Mouse (Mus musculus) lung, embryonic 16.5 days (tissue): ENCODE results near the gene Jazf1. TPM values are rescaled to one million over a fixed set of nuclear protein-coding genes. Genes with fewer than 3 reads are reported as not detected.

Experiments used
- ATAC-seq: fragments of 200-750 bp; cut with Nextera tagmentation; 2 replicates; pipeline ENCODE4 v1.8.0; 2017; ENCODE audit warnings: low read depth, mild to moderate bottlenecking, moderate library complexity
- H3K27ac ChIP-seq: fragments of 300-500 bp; sonication (generic); 2 replicates; pipeline ENCODE4 v1.5.1; 2014; ENCODE audit warnings: mild to moderate bottlenecking, control low read depth, low read length
- H3K27me3 ChIP-seq: fragments of 300-500 bp; sonication (generic); 2 replicates; pipeline ENCODE4 v1.6.1; 2014; ENCODE audit warnings: low read depth, low read length, mixed read lengths; ENCODE audit not compliant: control insufficient read depth, insufficient read depth
- H3K36me3 ChIP-seq: fragments of 300-500 bp; sonication (generic); 2 replicates; pipeline ENCODE4 v1.6.1; 2014; ENCODE audit warnings: low read length; ENCODE audit not compliant: control insufficient read depth, insufficient read depth
- H3K4me1 ChIP-seq: fragments of 300-500 bp; sonication (generic); replicated peaks from 2 replicates; pipeline ENCODE4 v1.6.1; 2014; ENCODE audit warnings: low read length, mixed read lengths; ENCODE audit not compliant: control insufficient read depth, insufficient read depth
- H3K4me2 ChIP-seq: fragments of 300-500 bp; sonication (generic); 2 replicates; pipeline ENCODE4 v1.6.1; 2014; ENCODE audit warnings: low read depth, low read length, control low read depth
- H3K4me3 ChIP-seq: fragments of 300-500 bp; sonication (generic); 2 replicates; pipeline ENCODE4 v1.5.1; 2014; ENCODE audit warnings: mild to moderate bottlenecking, low read length, control low read depth
- H3K9ac ChIP-seq: fragments of 300-500 bp; sonication (generic); 2 replicates; pipeline ENCODE4 v1.6.1; 2014; ENCODE audit warnings: low read length, control low read depth
- H3K9me3 ChIP-seq: fragments of 300-500 bp; sonication (generic); 2 replicates; pipeline ENCODE4 v1.6.1; 2016; ENCODE audit warnings: low read length; ENCODE audit not compliant: control insufficient read depth
- WGBS: fragments of 180-500 bp; shearing (Covaris S2); extraction: QIAGEN DNeasy Blood & Tissue Kit; methylation state at CpG from one replicate; pipeline ENCODE4 v1.1.7; 2014; 5-methylcytosine and 5-hydroxymethylcytosine counted together
- polyA plus RNA-seq: library from polyadenylated mRNA; unstranded; fragments of >200 nt; fragmentation: Nextera tagmentation; extraction: Ambion mirVana; gene quantifications from 2 replicates; pipeline ENCODE4 v1.2.1, GENCODE M21; 2015

Jazf1 gene
- polyA plus RNA-seq, 1 experiment from 2014 or later = 5.3 TPM

- Histone ChIP-seq H3K27ac (no peak overlapping the region), H3K36me3 (no peaks in the 10 kb centered on the region), H3K4me1 (no peaks in the 10 kb centered on the region), H3K9ac (no peak overlapping the region), H3K4me3 (no peak overlapping the region), H3K4me2 (no peak overlapping the region), H3K9me3 (no peaks in the 10 kb centered on the region), H3K27me3 (no peaks in the 10 kb centered on the region)
- 89% methylated on average over 3 of the region's 3 CpGs for WGBS
- no peak for ATAC-seq
These were observed 243.4 kb downstream of the Jazf1 start for GRCm38 (mm10) chr6:52824977-52825482.

- H3K36me3 ChIP-seq = no peaks in the 10 kb centered on the region
- H3K9me3 ChIP-seq = no peaks in the 10 kb centered on the region
- H3K4me3 ChIP-seq = no peak overlapping the region
- WGBS = 79% methylated on average over 7 of the region's 7 CpGs
- H3K27me3 ChIP-seq = no peaks in the 10 kb centered on the region
- H3K4me2 ChIP-seq = no peak overlapping the region
- ATAC-seq = no peak
- no peak overlapping the region for H3K9ac ChIP-seq
- no peaks in the 10 kb centered on the region for H3K4me1 ChIP-seq
- no peak overlapping the region for H3K27ac ChIP-seq
These were observed 245.4 kb downstream of the Jazf1 start for GRCm38 (mm10) chr6:52823064-52823463.

GRCm38 (mm10) chr6:52822625-52823024 is 245.8 kb downstream of the Jazf1 start:
- Histone ChIP-seq H3K36me3 (no peaks in the 10 kb centered on the region), H3K27me3 (no peaks in the 10 kb centered on the region), H3K4me3 (no peak overlapping the region), H3K9me3 (no peaks in the 10 kb centered on the region), H3K4me1 (no peaks in the 10 kb centered on the region), H3K9ac (no peak overlapping the region), H3K4me2 (no peak overlapping the region), H3K27ac (no peak overlapping the region)
- no peak for ATAC-seq
- 81% methylated on average over 2 of the region's 2 CpGs for WGBS

- H3K9me3 ChIP-seq = no peaks in the 10 kb centered on the region
- no peaks in the 10 kb centered on the region for H3K36me3 ChIP-seq
- no peaks in the 10 kb centered on the region for H3K4me1 ChIP-seq
- no peak overlapping the region for H3K9ac ChIP-seq
- no peaks in the 10 kb centered on the region for H3K27me3 ChIP-seq
- ATAC-seq = no peak
- H3K4me3 ChIP-seq = no peak overlapping the region
- WGBS = 66% methylated on average over 8 of the region's 8 CpGs
- no peak overlapping the region for H3K4me2 ChIP-seq
- H3K27ac ChIP-seq = no peak overlapping the region
These were observed 249.1 kb downstream of the Jazf1 start for GRCm38 (mm10) chr6:52819353-52819752.

GRCm38 (mm10) chr6:52818041-52818440 is 250.4 kb downstream of the Jazf1 start:
- Histone ChIP-seq H3K36me3 (no peaks in the 10 kb centered on the region), H3K9me3 (no peaks in the 10 kb centered on the region), H3K27me3 (no peaks in the 10 kb centered on the region), H3K4me3 (no peak overlapping the region), H3K4me1 (no peaks in the 10 kb centered on the region), H3K4me2 (no peak overlapping the region), H3K27ac (no peak overlapping the region), H3K9ac (no peak overlapping the region)
- ATAC-seq = no peak
- WGBS = 75% methylated on average over 4 of the region's 4 CpGs

GRCm38 (mm10) chr6:52817203-52817874 is 251.1 kb downstream of the Jazf1 start:
- H3K4me3 ChIP-seq = no peak overlapping the region
- ATAC-seq = no peak
- H3K9ac ChIP-seq = no peak overlapping the region
- no peaks in the 10 kb centered on the region for H3K36me3 ChIP-seq
- H3K27ac ChIP-seq = no peak overlapping the region
- H3K4me2 ChIP-seq = no peak overlapping the region
- no peaks in the 10 kb centered on the region for H3K9me3 ChIP-seq
- 77% methylated on average over 10 of the region's 10 CpGs for WGBS
- H3K27me3 ChIP-seq = no peaks in the 10 kb centered on the region
- no peaks in the 10 kb centered on the region for H3K4me1 ChIP-seq

- H3K36me3 ChIP-seq = no peaks in the 10 kb centered on the region
- H3K27me3 ChIP-seq = no peaks in the 10 kb centered on the region
- H3K4me3 ChIP-seq = no peak overlapping the region
- no peak overlapping the region for H3K4me2 ChIP-seq
- 80% methylated on average over 3 of the region's 3 CpGs for WGBS
- no peaks in the 10 kb centered on the region for H3K9me3 ChIP-seq
- H3K9ac ChIP-seq = no peak overlapping the region
- no peaks in the 10 kb centered on the region for H3K4me1 ChIP-seq
- no peak for ATAC-seq
- no peak overlapping the region for H3K27ac ChIP-seq
These were observed 263.1 kb downstream of the Jazf1 start for GRCm38 (mm10) chr6:52805237-52805856.

- Histone ChIP-seq H3K4me2 (no peak overlapping the region), H3K9me3 (no peaks in the 10 kb centered on the region), H3K27me3 (no peaks in the 10 kb centered on the region), H3K27ac (no peak overlapping the region), H3K9ac (no peak overlapping the region), H3K36me3 (no peaks in the 10 kb centered on the region), H3K4me3 (no peak overlapping the region), H3K4me1 (no peaks in the 10 kb centered on the region)
- no peak for ATAC-seq
- WGBS = 66% methylated on average over 9 of the region's 9 CpGs
These were observed 266.2 kb downstream of the Jazf1 start for GRCm38 (mm10) chr6:52802181-52802580.

GRCm38 (mm10) chr6:52797252-52797800 is 271.1 kb downstream of the Jazf1 start:
- H3K27ac ChIP-seq = no peak overlapping the region

More at GRCm38 (mm10) chr6:52797252-52797800, 271.1 kb downstream of the Jazf1 start:
- no peak overlapping the region for H3K4me2 ChIP-seq
- no peaks in the 10 kb centered on the region for H3K27me3 ChIP-seq
- no peaks in the 10 kb centered on the region for H3K9me3 ChIP-seq
- no peak overlapping the region for H3K9ac ChIP-seq
- no peak for ATAC-seq
- H3K4me1 ChIP-seq = peaks cover 11% of the 10 kb centered on the region
- H3K4me3 ChIP-seq = no peak overlapping the region
- no peaks in the 10 kb centered on the region for H3K36me3 ChIP-seq
- WGBS = 51% methylated on average over 6 of the region's 6 CpGs
